Mouse (Mus musculus): ENCODE measurements around the gene Dnase1l2. TPM values are rescaled to one million over a fixed set of nuclear protein-coding genes. Genes with fewer than 3 reads are reported as not detected.
A peak's percentile ranks its signal among the peaks of the same experiment; 100 is the strongest.
"Not testable (repeated sequence)": the region's sequence is repeated elsewhere in the genome, so short reads cannot be mapped to it uniquely, and the experiment has no call there.

Gene Dnase1l2
- total RNA-seq, 2 experiments from 2014 or later: 0.49 to 0.99 TPM

- DNase-seq: no peak
- intact Hi-C loops (cut with DNase I): no loop called here
These were observed 30.8 kb upstream of the Dnase1l2 start, which contains the start of gene Bricd5 for GRCm38 (mm10) chr17:24473612-24474275. TSS of gene Bricd5 (plus strand) at chr17:24473884.

- DNase-seq: peak in 1 of 2 experiments; percentile 67
- intact Hi-C loops (cut with DNase I): no loop called here
These were observed 29.6 kb upstream of the Dnase1l2 start for GRCm38 (mm10) chr17:24472512-24472911.

DNA sequence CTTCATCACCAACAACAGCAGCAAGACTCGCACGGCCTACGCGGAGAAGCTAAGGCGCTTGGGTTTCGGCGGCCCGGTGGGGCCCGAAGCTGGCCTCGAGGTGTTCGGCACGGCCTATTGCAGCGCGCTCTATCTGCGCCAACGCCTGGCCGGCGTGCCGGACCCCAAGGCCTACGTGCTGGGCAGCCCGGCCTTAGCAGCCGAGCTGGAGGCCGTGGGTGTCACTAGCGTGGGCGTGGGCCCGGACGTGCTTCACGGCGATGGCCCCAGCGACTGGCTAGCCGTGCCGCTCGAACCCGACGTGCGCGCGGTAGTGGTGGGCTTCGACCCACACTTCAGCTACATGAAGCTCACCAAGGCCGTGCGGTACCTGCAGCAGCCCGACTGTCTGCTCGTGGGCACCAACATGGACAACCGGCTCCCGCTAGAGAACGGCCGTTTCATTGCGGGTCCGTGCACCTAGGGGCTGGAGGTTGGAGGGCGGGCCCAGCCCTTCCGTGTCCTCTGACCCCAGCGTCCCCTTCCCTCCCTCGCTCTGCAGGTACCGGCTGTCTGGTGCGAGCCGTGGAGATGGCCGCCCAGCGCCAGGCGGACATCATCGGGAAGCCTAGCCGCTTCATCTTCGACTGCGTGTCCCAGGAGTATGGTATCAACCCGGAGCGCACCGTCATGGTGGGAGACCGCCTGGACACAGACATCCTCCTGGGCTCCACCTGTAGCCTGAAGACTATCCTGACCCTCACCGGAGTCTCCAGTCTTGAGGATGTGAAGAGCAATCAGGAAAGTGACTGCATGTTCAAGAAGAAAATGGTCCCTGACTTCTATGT, 28.0 kb upstream of the Dnase1l2 start:
- peak in 1 of 2 experiments; percentile 47 for DNase-seq
- intact Hi-C loops (cut with DNase I): no loop called here

- DNase-seq: peak; percentile 98 to 99
- intact Hi-C loops (cut with DNase I): no loop called here
These were observed 27.2 kb upstream of the Dnase1l2 start, which contains the start of the genes E4f1 and Pgp for GRCm38 (mm10) chr17:24469910-24470602. TSS of gene E4f1 (minus strand) at chr17:24470313. TSS of gene Pgp (plus strand) at chr17:24470392.

DNA sequence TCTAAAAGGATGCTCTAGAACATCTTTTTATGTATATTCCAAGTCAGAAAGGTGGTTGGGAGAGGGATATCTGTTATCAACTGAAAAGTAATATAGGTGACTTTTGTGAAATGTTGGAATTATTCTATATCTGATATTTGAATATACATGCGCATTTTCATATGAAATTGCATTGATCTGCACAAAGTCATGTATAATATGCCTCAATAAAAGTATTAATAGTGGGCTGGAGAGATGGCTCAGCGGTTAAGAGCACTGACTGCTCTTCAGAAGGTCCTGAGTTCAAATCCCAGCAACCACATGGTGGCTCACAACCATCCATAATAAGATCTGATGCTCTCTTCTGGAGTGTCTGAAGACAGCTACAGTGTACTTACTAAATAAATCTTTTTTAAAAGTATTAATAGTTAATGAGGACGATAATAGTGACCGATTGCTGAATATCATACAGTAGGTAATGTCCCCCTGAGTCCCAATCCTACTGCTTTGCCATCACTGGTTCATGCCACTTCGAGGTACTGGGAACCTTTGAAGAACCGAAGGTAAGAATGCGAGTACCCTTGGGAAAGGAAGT, 26.5 kb upstream of the Dnase1l2 start:
- intact Hi-C loops (cut with DNase I): no loop called here
- DNase-seq: no peak

GRCm38 (mm10) chr17:24468636-24469246, 25.8 kb upstream of the Dnase1l2 start:
- DNase-seq: no peak
- intact Hi-C loops (cut with DNase I): no loop called here

- intact Hi-C loops (cut with DNase I): no loop called here
- DNase-seq: no peak
These were observed 20.6 kb upstream of the Dnase1l2 start for GRCm38 (mm10) chr17:24463374-24464133.

GRCm38 (mm10) chr17:24462932-24463331, 20.0 kb upstream of the Dnase1l2 start:
- DNase-seq: no peak
- intact Hi-C loops (cut with DNase I): no loop called here

GRCm38 (mm10) chr17:24461580-24461979, 18.7 kb upstream of the Dnase1l2 start:
- no peak for DNase-seq
- intact Hi-C loops (cut with DNase I): no loop called here

GRCm38 (mm10) chr17:24455523-24456206, 12.8 kb upstream of the Dnase1l2 start:
- intact Hi-C loops (cut with DNase I); DNase-seq: not testable (repeated sequence)

DNA sequence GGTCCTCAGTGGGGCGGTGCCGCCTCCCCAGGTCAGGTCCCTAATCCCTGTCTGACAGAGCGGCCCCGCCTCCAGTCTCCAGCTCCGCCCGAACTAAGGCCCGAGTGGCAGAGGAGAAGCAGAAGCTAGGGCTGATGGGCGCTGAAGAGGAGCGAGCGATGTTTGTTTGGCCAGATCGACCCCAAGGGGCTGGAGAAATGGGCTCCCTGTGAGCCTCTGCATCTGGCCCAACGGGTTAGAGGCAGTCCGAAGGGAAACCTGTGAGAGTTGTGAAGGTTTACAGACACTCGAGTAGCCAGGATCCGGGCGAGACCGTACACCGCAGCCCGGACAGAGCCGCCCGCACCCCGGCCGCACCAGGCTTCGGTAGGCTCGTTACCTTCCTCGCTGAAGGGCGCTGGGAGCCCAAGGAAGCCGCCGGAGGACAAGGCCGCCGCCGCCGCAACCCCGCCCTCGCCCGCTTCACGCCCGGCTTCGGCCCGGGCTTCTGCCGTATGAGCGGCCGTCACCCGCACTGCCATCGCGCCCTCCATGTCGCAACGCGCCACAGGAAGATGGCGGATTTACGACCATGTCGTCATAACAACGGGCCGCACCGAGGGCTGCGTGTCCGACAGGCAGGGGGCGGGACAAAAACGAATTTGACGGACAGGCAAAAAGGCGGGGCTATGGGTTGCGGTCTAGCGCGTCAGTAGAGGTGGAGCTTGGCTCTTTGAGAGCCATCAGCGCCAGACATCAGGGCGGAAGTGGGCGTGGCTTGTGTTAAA, 12.0 kb upstream of the Dnase1l2 start:
- peak; percentile 97 to 99 for DNase-seq
- intact Hi-C loops (cut with DNase I): no loop called here

GRCm38 (mm10) chr17:24454218-24454755, 11.4 kb upstream of the Dnase1l2 start:
- DNase-seq: no peak
- intact Hi-C loops (cut with DNase I): no loop called here

GRCm38 (mm10) chr17:24453372-24453771, 10.5 kb upstream of the Dnase1l2 start:
- intact Hi-C loops (cut with DNase I): no loop called here

DNA sequence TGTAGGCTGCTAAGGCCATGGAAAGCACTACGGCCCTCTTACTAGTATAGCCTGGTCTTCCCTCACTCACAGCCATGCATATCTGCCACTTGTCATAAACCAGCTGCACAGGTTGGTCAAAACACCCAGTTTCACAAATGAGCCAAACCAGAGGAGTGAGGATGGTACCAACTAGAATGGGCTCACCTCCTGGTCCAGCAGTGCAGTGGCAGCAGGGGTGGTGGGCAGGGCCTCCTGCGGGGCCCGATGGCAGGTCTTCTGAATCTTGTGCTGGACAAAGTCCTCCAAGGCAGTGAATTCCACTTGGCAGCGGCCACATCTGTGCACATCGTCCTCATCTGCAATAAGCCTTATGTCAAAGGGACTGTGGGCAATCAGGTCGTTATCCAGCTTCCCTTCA, 8.3 kb upstream of the Dnase1l2 start:
- intact Hi-C loops (cut with DNase I): no loop called here
- DNase-seq: no peak

More at GRCm38 (mm10) chr17:24453372-24453771, 10.5 kb upstream of the Dnase1l2 start:
- no peak for DNase-seq

DNA sequence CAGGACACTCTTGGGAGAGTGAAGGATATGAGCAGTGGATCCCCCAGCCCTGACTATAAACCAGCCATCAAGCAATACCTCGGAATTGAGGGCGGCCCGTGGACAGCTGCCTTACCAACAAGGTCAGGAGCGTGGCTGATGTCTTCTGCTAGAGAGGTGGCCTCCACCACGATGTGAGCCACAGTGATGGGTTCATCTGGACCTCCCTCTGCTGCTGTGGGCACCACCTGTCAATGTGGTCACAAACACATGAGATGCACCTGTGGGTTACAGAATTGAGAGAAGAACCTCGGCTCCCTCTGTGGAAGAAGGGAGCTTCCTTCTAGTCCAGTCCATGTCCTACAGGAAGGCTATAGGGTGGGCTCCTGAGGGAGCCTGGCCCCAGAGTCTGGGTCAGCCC, 6.6 kb upstream of the Dnase1l2 start:
- intact Hi-C loops (cut with DNase I): no loop called here
- DNase-seq: no peak

GRCm38 (mm10) chr17:24446590-24446989, 3.7 kb upstream of the Dnase1l2 start:
- DNase-seq: no peak
- intact Hi-C loops (cut with DNase I): no loop called here

DNA sequence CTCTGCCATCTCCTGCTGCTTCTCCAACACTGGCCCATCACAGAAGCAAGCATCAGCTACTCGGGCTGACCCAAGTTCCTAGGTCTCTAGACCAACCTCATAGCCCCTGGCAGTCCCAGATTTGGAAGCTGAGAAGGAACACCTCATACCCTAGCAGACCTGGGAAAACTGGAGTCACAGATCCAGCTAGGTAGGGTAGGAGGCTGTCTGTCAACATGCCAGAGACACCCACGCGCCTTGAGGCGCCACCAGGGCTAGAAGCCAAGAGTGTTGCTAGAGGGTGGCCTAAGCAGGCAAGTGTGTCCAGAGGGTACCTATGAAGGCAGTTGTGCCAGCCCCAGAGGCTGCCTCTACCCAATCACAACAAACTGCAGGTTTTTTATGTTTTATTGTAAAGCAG, 504 bp upstream of the Dnase1l2 start:
- DNase-seq: no peak
- intact Hi-C loops (cut with DNase I): no loop called here

DNA sequence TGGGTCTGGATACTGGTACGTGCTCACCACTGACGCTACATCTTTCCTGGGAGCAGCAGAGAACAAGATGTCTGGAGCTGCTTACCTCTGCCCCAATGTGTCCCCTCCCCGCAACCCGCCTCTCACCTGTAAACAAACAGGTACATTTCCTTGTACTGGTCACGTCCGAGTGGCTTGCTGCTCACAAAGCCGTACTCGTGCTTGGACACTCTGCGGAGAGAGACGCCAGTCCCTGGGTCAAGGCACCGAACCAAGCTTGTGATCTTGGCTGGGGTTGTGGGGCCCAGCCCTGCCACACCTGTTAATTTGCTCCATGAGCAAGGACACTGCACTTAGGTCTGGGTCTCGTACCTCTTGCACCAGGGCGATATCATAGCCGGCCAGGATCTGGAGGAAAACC, 798 bp downstream of the Dnase1l2 start:
- intact Hi-C loops (cut with DNase I): no loop called here
- no peak for DNase-seq
